Mouse (Mus musculus) E14TG2a.4 (cell line): ENCODE data around the gene Cdh1.
"Not testable (repeated sequence)": the region's sequence is repeated elsewhere in the genome, so short reads cannot be mapped to it uniquely, and the experiment has no call there.

ENCODE experiments used
- CTCF ChIP-seq: conservative IDR thresholded peaks from 2 replicates; pipeline ENCODE4 v1.5.1; 2014; ENCODE audit warnings: low read length
- NANOG ChIP-seq: IDR thresholded peaks from 2 replicates; pipeline ENCODE4 v1.6.1; 2014; ENCODE audit warnings: borderline replicate concordance, low read length, mixed read lengths
- POU5F1 ChIP-seq: IDR thresholded peaks from 2 replicates; pipeline ENCODE4 v1.6.1; 2014; ENCODE audit warnings: low read length, borderline replicate concordance

- TF ChIP-seq CTCF, POU5F1, NANOG: not testable (repeated sequence)
Measured at GRCm38 (mm10) chr8:106573168-106573567, 30.0 kb upstream of the Cdh1 start, which contains the start of gene Gm10073.
